Mouse (Mus musculus): ENCODE measurements around the gene Gm3468. TPM values are rescaled to one million over a fixed set of nuclear protein-coding genes. Genes with fewer than 3 reads are reported as not detected.
A peak's percentile ranks its signal among the peaks of the same experiment; 100 is the strongest.
"Not testable (repeated sequence)": the region's sequence is repeated elsewhere in the genome, so short reads cannot be mapped to it uniquely, and the experiment has no call there.

Gm3468 gene
- total RNA-seq (2021) (not detected), polyA plus RNA-seq (2012; rRNA removed) (not detected in 2 replicates)
- long read RNA-seq: 0 reads

DNA sequence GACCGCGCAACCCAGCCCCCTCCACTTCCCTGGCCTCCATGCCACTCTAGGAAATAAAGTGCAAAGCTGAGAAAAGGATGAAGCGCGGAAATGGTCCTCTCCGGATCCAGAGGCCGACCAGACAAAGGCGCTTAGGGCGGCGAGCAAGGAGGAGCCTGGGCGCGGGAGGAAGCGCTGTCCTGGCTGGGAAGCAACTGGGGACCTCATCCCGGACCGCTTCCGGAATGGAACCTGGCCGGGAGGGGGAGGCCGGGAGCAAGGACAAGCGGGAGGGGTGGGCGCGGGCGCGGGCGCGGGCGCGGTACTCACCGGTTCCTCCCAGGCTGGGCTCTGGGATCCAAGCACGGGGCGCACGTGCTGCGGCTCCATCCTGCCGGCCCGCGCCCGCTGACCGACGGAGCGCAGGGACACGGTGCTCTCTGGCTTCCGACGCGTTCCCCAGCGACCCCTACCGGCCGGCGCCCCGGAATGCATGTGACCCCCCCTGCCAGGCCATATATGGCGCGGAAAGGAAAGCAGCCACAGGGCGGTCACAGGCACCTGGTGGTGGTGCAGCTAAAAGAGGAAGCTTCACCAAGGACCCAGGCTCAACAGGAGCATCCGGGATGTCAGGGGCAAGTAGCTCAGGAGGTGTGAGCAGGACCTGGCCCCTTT is at the start of gene Gm3468:
Gene Gm3468 (minus strand): TSS at position 394 of the 654 bp plus-strand sequence.
- peak; percentile 24 for DNase-seq

DNA sequence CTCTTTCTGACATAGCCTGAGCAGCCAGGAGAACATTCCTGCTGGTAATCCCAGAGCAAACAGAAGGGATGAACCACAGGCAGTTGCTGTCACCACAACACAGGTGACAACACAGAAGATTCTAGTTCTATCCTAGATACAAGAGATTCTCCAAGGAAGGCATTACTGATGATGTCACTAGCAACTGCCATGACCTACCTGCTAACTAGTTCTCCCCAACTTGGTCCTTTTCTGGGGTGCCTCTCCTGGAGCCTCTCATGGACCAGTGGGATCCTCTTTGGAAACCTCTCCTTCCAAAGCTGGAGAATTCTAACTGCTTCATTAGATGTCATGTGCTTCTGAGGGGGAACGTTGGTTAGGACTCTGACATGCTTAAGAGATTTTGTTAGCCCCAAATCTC is 17.2 kb upstream of the Gm3468 start, which contains the start of gene Gm3476:
Gene Gm3476 (minus strand): TSS at position 101 of the 400 bp plus-strand sequence.
- not testable (repeated sequence) for DNase-seq

DNA sequence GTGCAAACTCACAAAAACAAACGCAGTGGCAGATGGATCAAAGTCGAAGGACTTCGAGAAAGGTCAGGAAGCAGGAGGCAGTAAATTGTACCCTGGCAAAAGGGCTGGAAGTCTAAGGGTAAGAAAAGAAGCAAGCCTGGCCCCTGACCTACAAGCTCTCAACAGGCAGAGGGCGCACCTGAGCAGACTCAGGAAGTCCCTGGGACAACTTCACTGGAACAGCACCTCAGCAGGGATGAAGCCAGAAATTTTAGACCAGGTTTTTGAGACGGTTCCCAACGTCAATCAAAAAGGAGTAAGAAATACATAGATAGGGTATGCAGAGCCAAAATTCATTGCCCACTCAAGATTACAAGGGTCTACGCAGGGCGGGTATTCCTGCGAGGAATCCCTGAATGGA is 965 bp downstream of the Gm3468 start:
- not testable (repeated sequence) for DNase-seq

DNA sequence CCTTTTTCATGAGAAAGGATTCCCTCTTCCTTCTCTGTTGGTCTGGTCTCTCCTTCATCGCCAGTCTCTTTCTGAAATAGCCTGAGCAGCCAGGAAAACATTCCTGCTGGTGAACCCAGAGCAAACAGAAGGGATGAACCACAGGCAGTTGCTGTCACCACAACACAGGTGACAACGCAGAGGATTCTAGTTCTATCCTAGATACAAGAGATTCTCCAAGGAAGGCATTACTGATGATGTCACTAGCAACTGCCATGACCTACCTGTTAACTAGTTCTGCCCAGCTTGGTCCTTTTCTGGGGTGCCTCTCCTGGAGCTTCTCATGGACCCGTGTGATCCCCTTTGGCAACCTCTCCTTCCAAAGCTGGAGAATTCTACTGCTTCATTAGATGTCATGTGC is 14.6 kb downstream of the Gm3468 start, which contains the start of gene Gm8206:
Gene Gm8206 (minus strand): TSS at position 101 of the 400 bp plus-strand sequence.
- DNase-seq: not testable (repeated sequence)

DNA sequence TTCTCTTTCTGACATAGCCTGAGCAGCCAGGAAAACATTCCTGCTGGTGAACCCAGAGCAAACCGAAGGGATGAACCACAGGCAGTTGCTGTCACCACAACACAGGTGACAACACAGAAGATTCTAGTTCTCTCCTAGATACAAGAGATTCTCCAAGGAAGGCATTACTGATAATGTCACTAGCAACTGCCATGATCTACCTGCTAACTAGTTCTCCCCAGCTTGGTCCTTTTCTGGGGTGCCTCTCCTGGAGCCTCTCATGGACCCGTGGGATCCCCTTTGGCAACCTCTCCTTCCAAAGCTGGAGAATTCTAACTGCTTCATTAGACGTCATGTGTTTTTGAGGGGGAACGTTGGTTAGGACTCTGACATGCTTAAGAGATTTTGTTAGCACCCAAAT is 50.3 kb downstream of the Gm3468 start, which contains the start of gene Gm6337:
Gene Gm6337 (minus strand): TSS at position 101 of the 400 bp plus-strand sequence.
- not testable (repeated sequence) for DNase-seq

Other genes starting within 250 kb of the Gm3468 start
- gene Gm8237, start 228.3 kb downstream of the Gm3468 start, total RNA-seq (2021): not detected
- 0.06 TPM in 1 of 2 replicates, not detected in the other for gene Gm8237, start 228.3 kb downstream of the Gm3468 start, polyA plus RNA-seq (2012; rRNA removed)
- gene Gm3248, start 146.9 kb downstream of the Gm3468 start, total RNA-seq (2021): not detected
- gene Gm3248, start 146.9 kb downstream of the Gm3468 start, polyA plus RNA-seq (2012; rRNA removed): not detected in 2 replicates
- gene Gm3453, start 129.5 kb downstream of the Gm3468 start, total RNA-seq (2021): not detected
- gene Gm3453, start 129.5 kb downstream of the Gm3468 start, polyA plus RNA-seq (2012; rRNA removed): not detected in 2 replicates
- not detected for gene Gm6337, start 50.4 kb downstream of the Gm3468 start, total RNA-seq (2021)
- gene Gm6337, start 50.4 kb downstream of the Gm3468 start, polyA plus RNA-seq (2012; rRNA removed): not detected in 2 replicates
- gene Gm8206, start 14.7 kb downstream of the Gm3468 start, total RNA-seq (2021): under 1 TPM in 1 of 2 experiments, not detected in 1; 0.24 TPM
- 0.09 TPM in 1 of 2 replicates, not detected in the other for gene Gm8206, start 14.7 kb downstream of the Gm3468 start, polyA plus RNA-seq (2012; rRNA removed)
- not detected for gene Gm3476, start 17.1 kb upstream of the Gm3468 start, total RNA-seq (2021)
- not detected in 2 replicates for gene Gm3476, start 17.1 kb upstream of the Gm3468 start, polyA plus RNA-seq (2012; rRNA removed)
- not detected for gene Gm21560, start 110.6 kb upstream of the Gm3468 start, total RNA-seq (2021)
- not detected in 2 replicates for gene Gm21560, start 110.6 kb upstream of the Gm3468 start, polyA plus RNA-seq (2012; rRNA removed)
- gene Gm3411, start 178.6 kb upstream of the Gm3468 start, total RNA-seq (2021): under 1 TPM; 0.21 to 0.23 TPM
- gene Gm3411, start 178.6 kb upstream of the Gm3468 start, polyA plus RNA-seq (2012; rRNA removed): not detected in 2 replicates
- gene Gm21103, start 196.2 kb upstream of the Gm3468 start, total RNA-seq (2021): not detected
- gene Gm21103, start 196.2 kb upstream of the Gm3468 start, polyA plus RNA-seq (2012; rRNA removed): not detected in 2 replicates
- not detected for gene Gm3618, start 235.0 kb upstream of the Gm3468 start, total RNA-seq (2021)
- not detected in 2 replicates for gene Gm3618, start 235.0 kb upstream of the Gm3468 start, polyA plus RNA-seq (2012; rRNA removed)